Mouse (Mus musculus) stomach, embryonic 16.5 days (tissue): Measurements from ENCODE around the gene Cbr4. TPM values are rescaled to one million over a fixed set of nuclear protein-coding genes. Genes with fewer than 3 reads are reported as not detected.

Experiments used
- ATAC-seq: fragments of 200-750 bp; cut with Nextera tagmentation; 2 replicates; pipeline ENCODE4 v1.8.0; 2017; ENCODE audit warnings: moderate number of reproducible peaks, moderate TSS enrichment; ENCODE audit not compliant: insufficient read depth, low FRiP score
- H3K27ac ChIP-seq: fragments of 300-500 bp; sonication (generic); 2 replicates; pipeline ENCODE4 v1.5.1; 2014; ENCODE audit warnings: low read length
- H3K27me3 ChIP-seq: fragments of 300-500 bp; sonication (generic); 2 replicates; pipeline ENCODE4 v1.6.1; 2014; ENCODE audit warnings: low read length, control low read depth, mixed read lengths; ENCODE audit not compliant: control insufficient read depth, insufficient read depth
- H3K36me3 ChIP-seq: fragments of 300-500 bp; sonication (generic); 2 replicates; pipeline ENCODE4 v1.6.1; 2014; ENCODE audit warnings: low read length; ENCODE audit not compliant: control insufficient read depth, insufficient read depth
- H3K4me1 ChIP-seq: fragments of 300-500 bp; sonication (generic); 2 replicates; pipeline ENCODE4 v1.6.1; 2014; ENCODE audit warnings: low read length, control low read depth, mixed read lengths; ENCODE audit not compliant: control insufficient read depth, insufficient read depth
- H3K4me2 ChIP-seq: fragments of 300-500 bp; sonication (generic); 2 replicates; pipeline ENCODE4 v1.6.1; 2014; ENCODE audit warnings: low read depth, low read length, mixed read lengths
- H3K4me3 ChIP-seq: fragments of 300-500 bp; sonication (generic); replicated peaks from 2 replicates; pipeline ENCODE4 v1.5.1; 2014; ENCODE audit warnings: mild to moderate bottlenecking, low read length
- H3K9ac ChIP-seq: fragments of 300-500 bp; sonication (generic); 2 replicates; pipeline ENCODE4 v1.6.1; 2014; ENCODE audit warnings: low read length
- H3K9me3 ChIP-seq: fragments of 300-500 bp; sonication (generic); replicated peaks from 2 replicates; pipeline ENCODE4 v1.6.1; 2016; ENCODE audit warnings: low read length, control low read depth; ENCODE audit not compliant: control insufficient read depth
- WGBS: fragments of 180-500 bp; shearing (Covaris S2); extraction: QIAGEN DNeasy Blood & Tissue Kit; methylation state at CpG from one replicate; pipeline ENCODE4 v1.1.7; 2014; 5-methylcytosine and 5-hydroxymethylcytosine counted together
- polyA plus RNA-seq: library from polyadenylated mRNA; unstranded; fragments of >200 nt; fragmentation: Nextera tagmentation; extraction: Ambion mirVana; gene quantifications from 2 replicates; pipeline ENCODE4 v1.2.1, GENCODE M21; 2015

The Cbr4 gene
- polyA plus RNA-seq, 1 experiment from 2014 or later = 30.8 TPM

DNA sequence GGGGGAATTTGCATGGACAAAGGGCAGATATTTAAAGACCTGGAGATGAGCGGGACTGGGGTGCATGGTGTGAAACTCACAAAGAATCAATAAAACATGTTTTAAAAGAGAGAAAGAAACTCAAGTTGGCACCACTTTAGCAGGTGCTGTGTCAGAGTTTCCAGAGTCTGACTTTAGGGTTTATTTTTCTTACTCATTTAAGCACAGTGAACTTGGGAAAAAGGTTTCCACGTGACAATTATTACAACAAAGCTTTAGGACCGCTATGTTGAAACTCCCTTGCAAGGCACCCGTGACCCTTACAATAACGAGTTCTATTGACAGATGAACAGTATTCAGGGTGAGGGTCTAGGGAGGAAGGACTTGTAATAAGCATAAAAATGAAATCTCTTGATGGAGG is 25.3 kb upstream of the Cbr4 start:
- Histone ChIP-seq H3K9ac (no peak overlapping the region), H3K36me3 (no peaks in the 10 kb centered on the region), H3K9me3 (no peaks in the 10 kb centered on the region), H3K4me2 (no peak overlapping the region), H3K4me1 (no peaks in the 10 kb centered on the region), H3K27me3 (no peaks in the 10 kb centered on the region), H3K4me3 (no peak overlapping the region), H3K27ac (no peak overlapping the region)
- no peak for ATAC-seq
- 79% methylated on average over 5 of the region's 5 CpGs for WGBS

DNA sequence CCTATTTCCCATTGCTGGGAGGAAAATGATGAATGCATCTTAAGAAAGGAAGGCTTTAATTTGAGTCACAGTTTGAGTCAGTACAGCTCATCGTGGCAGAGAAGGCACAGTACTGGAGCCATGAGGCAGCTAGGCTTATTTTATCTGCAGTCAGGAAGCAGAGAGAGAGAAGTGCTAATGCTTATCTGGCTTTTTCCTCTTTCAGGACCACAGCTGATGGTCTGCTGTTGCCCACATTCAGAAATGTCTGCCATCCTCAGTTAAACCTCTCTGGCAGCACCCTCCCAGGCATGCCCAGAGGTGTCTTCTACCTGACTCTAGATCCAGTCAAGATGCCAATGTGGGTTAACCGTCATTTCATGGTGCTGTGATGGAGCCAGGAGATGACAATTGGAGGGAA is 23.1 kb upstream of the Cbr4 start:
- no peaks in the 10 kb centered on the region for H3K36me3 ChIP-seq
- H3K27me3 ChIP-seq = no peaks in the 10 kb centered on the region
- ATAC-seq = no peak
- no peaks in the 10 kb centered on the region for H3K9me3 ChIP-seq
- peaks cover 3% of the 10 kb centered on the region; the same call in 1 of the 2 replicates for H3K4me1 ChIP-seq
- no peak overlapping the region for H3K4me3 ChIP-seq
- no peak overlapping the region for H3K9ac ChIP-seq
- WGBS = 73% methylated on average over 2 of the region's 2 CpGs
- no peak overlapping the region for H3K4me2 ChIP-seq
- no peak overlapping the region for H3K27ac ChIP-seq

DNA sequence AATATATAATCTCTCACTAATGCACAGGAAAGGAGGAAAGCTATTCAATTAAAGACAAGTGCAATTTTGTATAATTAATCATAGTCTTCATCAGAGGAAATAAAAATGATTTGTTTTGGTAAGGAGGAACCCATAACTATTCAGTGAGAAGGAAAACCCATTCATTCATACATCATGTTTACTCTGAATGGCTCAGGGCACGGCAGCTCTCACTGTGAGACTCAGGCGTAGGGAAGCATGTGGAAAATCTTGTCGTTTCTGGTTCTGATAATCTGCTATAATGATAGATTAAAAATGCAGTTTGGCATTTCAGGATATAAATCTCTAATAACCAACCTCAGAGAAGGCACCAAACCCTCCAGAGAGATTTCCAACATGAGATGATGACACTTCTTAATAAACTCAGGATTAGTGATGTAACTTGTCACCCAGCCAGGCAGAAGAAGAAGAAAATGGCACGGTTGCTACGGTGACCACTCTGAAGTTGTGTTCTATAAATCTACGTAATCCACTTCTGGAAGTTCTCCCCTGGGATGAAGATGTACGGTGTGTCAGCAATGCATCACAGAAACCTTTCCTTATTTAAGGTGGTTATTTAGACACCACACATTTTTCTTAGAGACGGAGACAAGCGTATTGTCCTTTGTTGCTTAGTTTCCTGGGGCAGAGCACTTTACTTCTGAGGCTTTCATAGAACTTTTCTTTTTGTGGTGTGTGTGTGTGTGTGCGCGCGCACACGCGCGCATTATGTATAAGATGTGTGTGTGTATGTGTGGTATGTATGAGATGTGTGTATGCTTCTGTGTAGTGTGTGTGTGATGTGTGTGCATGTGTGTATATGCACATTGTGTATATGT is 20.6 kb upstream of the Cbr4 start:
- WGBS = 72% methylated on average over 15 of the region's 15 CpGs
- Histone ChIP-seq H3K9me3 (no peaks in the 10 kb centered on the region), H3K36me3 (no peaks in the 10 kb centered on the region), H3K4me3 (no peak overlapping the region), H3K27me3 (no peaks in the 10 kb centered on the region), H3K9ac (no peak overlapping the region), H3K27ac (no peak overlapping the region), H3K4me2 (no peak overlapping the region), H3K4me1 (peaks cover 3% of the 10 kb centered on the region; the same call in 1 of the 2 replicates)
- ATAC-seq = no peak

DNA sequence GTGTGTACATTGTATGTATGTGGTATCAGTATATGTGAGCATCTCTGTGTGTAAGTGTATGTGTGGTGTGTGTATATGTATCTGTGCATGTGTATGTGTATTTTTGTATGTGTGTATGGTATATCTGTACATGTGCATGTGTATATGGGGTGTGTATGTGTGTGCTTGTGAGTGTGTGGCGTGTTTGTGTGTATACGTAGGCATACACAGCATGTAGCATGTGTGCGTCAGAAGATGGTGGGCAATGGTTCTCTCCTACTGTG is 20.1 kb upstream of the Cbr4 start:
- no peaks in the 10 kb centered on the region for H3K9me3 ChIP-seq
- ATAC-seq = no peak
- WGBS = 94% methylated on average over 3 of the region's 3 CpGs

DNA sequence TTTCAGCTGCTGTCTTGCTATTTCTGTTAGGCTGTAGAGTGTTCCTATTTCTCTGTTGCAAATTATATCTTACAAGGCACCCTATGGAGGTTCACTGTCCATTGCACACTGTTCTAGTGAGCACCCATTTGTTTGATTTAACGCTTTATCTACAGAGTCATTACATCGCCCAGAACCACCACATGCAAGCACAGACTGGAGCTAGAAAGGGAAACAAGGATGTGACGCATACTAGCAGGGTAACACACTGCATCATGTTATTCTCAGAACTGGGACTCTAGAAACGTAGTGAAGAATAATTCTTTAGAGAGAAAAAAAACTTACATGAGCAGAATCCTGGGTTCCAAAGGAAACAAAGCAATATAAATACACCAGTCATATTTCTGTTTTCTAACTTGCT is 17.3 kb upstream of the Cbr4 start:
- no peaks in the 10 kb centered on the region for H3K9me3 ChIP-seq
- WGBS = 86% methylated on average over 4 of the region's 4 CpGs
- no peaks in the 10 kb centered on the region for H3K27me3 ChIP-seq
- H3K4me3 ChIP-seq = no peak overlapping the region
- H3K4me2 ChIP-seq = no peak overlapping the region
- H3K4me1 ChIP-seq = peaks cover 3% of the 10 kb centered on the region; the same call in 1 of the 2 replicates
- no peak overlapping the region for H3K27ac ChIP-seq
- H3K9ac ChIP-seq = no peak overlapping the region
- ATAC-seq = no peak
- no peaks in the 10 kb centered on the region for H3K36me3 ChIP-seq

More for the DNA sequence above, 20.1 kb upstream of the Cbr4 start:
- no peak overlapping the region for H3K4me2 ChIP-seq
- H3K4me1 ChIP-seq = peaks cover 3% of the 10 kb centered on the region; the same call in 1 of the 2 replicates
- H3K36me3 ChIP-seq = no peaks in the 10 kb centered on the region
- H3K9ac ChIP-seq = no peak overlapping the region
- H3K27ac ChIP-seq = no peak overlapping the region
- H3K27me3 ChIP-seq = no peaks in the 10 kb centered on the region
- no peak overlapping the region for H3K4me3 ChIP-seq

DNA sequence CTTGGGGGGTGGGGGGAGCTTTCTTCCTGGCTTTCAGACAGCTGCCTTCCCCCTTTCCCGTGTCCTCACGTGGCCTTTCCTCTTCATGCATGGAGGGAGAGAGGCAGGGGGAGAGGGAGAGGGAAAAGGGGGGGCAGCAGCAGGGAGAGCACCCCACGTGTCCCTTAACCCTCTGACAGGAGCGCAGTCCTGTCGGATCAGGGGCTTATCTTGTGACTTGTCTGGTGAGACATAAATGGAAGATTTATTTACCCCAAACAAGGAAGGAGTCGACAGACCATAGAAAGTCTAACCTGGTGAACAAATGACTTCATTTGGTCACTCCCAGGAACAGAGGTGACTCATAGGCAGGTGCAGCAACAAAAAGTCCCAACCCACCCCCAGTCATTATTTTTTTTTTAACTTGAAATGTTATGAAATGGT is 12.3 kb upstream of the Cbr4 start:
- peak overlapping the region; percentile 66 for H3K27ac ChIP-seq
- WGBS = 33% methylated on average over 6 of the region's 6 CpGs
- no peak overlapping the region for H3K9ac ChIP-seq
- peak; percentile 70 for ATAC-seq
- no peak overlapping the region for H3K4me3 ChIP-seq
- peaks cover 5% of the 10 kb centered on the region; the same call in 1 of the 2 replicates for H3K4me1 ChIP-seq
- no peaks in the 10 kb centered on the region for H3K36me3 ChIP-seq
- H3K9me3 ChIP-seq = no peaks in the 10 kb centered on the region
- no peak overlapping the region for H3K4me2 ChIP-seq
- no peaks in the 10 kb centered on the region for H3K27me3 ChIP-seq

DNA sequence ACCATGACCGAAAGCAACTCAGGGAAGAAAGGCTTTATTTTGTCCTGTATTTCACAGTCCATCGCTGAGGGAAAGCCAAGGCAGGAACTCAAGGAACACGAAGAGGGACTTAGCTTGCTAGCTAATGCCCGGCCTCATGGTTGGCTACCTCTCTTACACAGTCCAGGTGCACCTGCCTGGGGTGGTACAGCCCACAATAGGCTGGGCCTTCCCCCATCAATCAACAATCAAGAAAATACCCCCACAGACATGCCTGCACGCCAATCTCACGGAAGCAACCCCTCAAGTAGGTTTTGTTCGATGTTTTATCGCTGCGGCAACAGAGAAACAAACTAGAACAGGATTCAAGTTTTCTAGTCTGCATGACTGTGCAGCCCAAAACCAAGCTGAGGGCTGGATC is 11.4 kb upstream of the Cbr4 start:
- 73% methylated on average over 9 of the region's 9 CpGs for WGBS
- no peak for ATAC-seq
- H3K27me3 ChIP-seq = no peaks in the 10 kb centered on the region
- no peaks in the 10 kb centered on the region for H3K36me3 ChIP-seq
- H3K4me1 ChIP-seq = peaks cover 5% of the 10 kb centered on the region; the same call in 1 of the 2 replicates
- H3K9me3 ChIP-seq = no peaks in the 10 kb centered on the region
- no peak overlapping the region for H3K9ac ChIP-seq
- no peak overlapping the region; the same call in 1 of the 2 replicates for H3K27ac ChIP-seq
- no peak overlapping the region for H3K4me3 ChIP-seq
- no peak overlapping the region for H3K4me2 ChIP-seq

DNA sequence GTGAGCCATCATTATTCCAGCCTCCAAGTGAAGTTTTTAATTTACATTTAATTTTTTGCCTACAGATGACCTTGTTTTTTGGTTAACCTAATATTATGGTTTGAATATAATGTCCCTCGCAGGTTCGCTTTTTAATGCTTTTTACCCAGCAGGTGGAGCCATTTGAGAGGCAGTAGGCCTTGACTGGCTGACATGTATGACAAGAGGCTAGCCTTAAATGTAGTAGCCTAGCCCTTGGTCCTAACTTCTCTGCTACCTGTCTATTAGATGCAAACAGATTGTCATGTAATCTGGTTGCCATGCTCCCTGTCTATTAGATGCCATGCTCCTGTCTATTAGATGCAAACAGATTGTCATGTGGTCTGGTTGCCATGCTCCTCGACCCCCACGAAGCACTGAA is 9.4 kb upstream of the Cbr4 start:
- Histone ChIP-seq H3K9me3 (no peaks in the 10 kb centered on the region), H3K4me1 (peaks cover 5% of the 10 kb centered on the region; the same call in 1 of the 2 replicates), H3K27ac (no peak overlapping the region), H3K4me3 (no peak overlapping the region), H3K4me2 (no peak overlapping the region), H3K27me3 (no peaks in the 10 kb centered on the region), H3K36me3 (no peaks in the 10 kb centered on the region), H3K9ac (no peak overlapping the region)
- 92% methylated on average over 4 of the region's 4 CpGs for WGBS
- ATAC-seq = no peak

DNA sequence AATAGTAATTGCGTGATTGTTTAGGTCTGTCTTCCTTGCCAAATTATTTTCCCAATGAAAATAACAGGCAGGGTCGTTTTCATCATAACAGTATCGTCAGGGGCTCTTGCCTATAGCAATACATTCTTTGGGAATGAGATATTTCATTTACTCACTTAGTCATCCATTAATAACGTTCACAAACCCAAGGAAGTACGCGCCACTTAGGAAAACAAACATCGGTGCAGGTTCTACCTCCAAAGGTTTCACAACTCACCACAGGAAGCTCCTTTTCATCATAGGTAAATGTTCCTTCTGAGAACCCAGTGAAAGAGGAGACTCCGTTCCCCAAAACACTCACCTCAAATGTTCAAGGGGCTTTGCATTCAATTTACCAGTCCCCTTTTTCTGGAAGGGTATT is 8.7 kb upstream of the Cbr4 start:
- Histone ChIP-seq H3K4me1 (peaks cover 5% of the 10 kb centered on the region; the same call in 1 of the 2 replicates), H3K36me3 (no peaks in the 10 kb centered on the region), H3K9ac (no peak overlapping the region), H3K27ac (no peak overlapping the region), H3K9me3 (no peaks in the 10 kb centered on the region), H3K4me2 (no peak overlapping the region), H3K27me3 (no peaks in the 10 kb centered on the region), H3K4me3 (no peak overlapping the region)
- ATAC-seq = no peak
- WGBS = 55% methylated on average over 8 of the region's 8 CpGs
